Mouse (Mus musculus): ENCODE results near the gene Katna1. TPM values are rescaled to one million over a fixed set of nuclear protein-coding genes. Genes with fewer than 3 reads are reported as not detected.

The Katna1 gene
- polyA plus RNA-seq, 1 experiment from 2014 or later: 48.0 TPM

Other genes with a start within 250 kb of the Katna1 start
- 5.4 and 5.6 TPM in 2 replicates for gene Lrp11, start 136.2 kb upstream of the Katna1 start, polyA plus RNA-seq (2014; fragmentation: Nextera tagmentation; extraction: Ambion mirVana)
- gene Nup43, start 58.5 kb upstream of the Katna1 start, polyA plus RNA-seq (2014; fragmentation: Nextera tagmentation; extraction: Ambion mirVana): 37.0 and 41.8 TPM in 2 replicates
- 126 and 130 TPM in 2 replicates for gene Pcmt1, start 44.9 kb upstream of the Katna1 start, polyA plus RNA-seq (2014; fragmentation: Nextera tagmentation; extraction: Ambion mirVana)
- 12.2 and 12.6 TPM in 2 replicates for gene Lats1, start 44.8 kb upstream of the Katna1 start, polyA plus RNA-seq (2014; fragmentation: Nextera tagmentation; extraction: Ambion mirVana)
- 82.9 and 87.3 TPM in 2 replicates for gene Ginm1, start 66.8 kb downstream of the Katna1 start, polyA plus RNA-seq (2014; fragmentation: Nextera tagmentation; extraction: Ambion mirVana)
- 32.8 and 33.6 TPM in 2 replicates for gene Ppil4, start 66.9 kb downstream of the Katna1 start, polyA plus RNA-seq (2014; fragmentation: Nextera tagmentation; extraction: Ambion mirVana)
- gene Zc3h12d, start 106.5 kb downstream of the Katna1 start, polyA plus RNA-seq (2014; fragmentation: Nextera tagmentation; extraction: Ambion mirVana): 0.11 and 0.24 TPM in 2 replicates
- 34.9 and 37.0 TPM in 2 replicates for gene Tab2, start 230.2 kb downstream of the Katna1 start, polyA plus RNA-seq (2014; fragmentation: Nextera tagmentation; extraction: Ambion mirVana)